Mouse (Mus musculus) stomach, embryonic 16.5 days (tissue): Measurements from ENCODE around the gene Fntb. TPM values are rescaled to one million over a fixed set of nuclear protein-coding genes. Genes with fewer than 3 reads are reported as not detected.

ENCODE experiments used
- ATAC-seq: fragments of 200-750 bp; cut with Nextera tagmentation; 2 replicates; pipeline ENCODE4 v1.8.0; 2017; ENCODE audit warnings: moderate number of reproducible peaks, moderate TSS enrichment; ENCODE audit not compliant: insufficient read depth, low FRiP score
- H3K27ac ChIP-seq: fragments of 300-500 bp; sonication (generic); 2 replicates; pipeline ENCODE4 v1.5.1; 2014; ENCODE audit warnings: low read length
- H3K27me3 ChIP-seq: fragments of 300-500 bp; sonication (generic); 2 replicates; pipeline ENCODE4 v1.6.1; 2014; ENCODE audit warnings: low read length, control low read depth, mixed read lengths; ENCODE audit not compliant: control insufficient read depth, insufficient read depth
- H3K36me3 ChIP-seq: fragments of 300-500 bp; sonication (generic); 2 replicates; pipeline ENCODE4 v1.6.1; 2014; ENCODE audit warnings: low read length; ENCODE audit not compliant: control insufficient read depth, insufficient read depth
- H3K4me1 ChIP-seq: fragments of 300-500 bp; sonication (generic); 2 replicates; pipeline ENCODE4 v1.6.1; 2014; ENCODE audit warnings: low read length, control low read depth, mixed read lengths; ENCODE audit not compliant: control insufficient read depth, insufficient read depth
- H3K4me2 ChIP-seq: fragments of 300-500 bp; sonication (generic); 2 replicates; pipeline ENCODE4 v1.6.1; 2014; ENCODE audit warnings: low read depth, low read length, mixed read lengths
- H3K4me3 ChIP-seq: fragments of 300-500 bp; sonication (generic); replicated peaks from 2 replicates; pipeline ENCODE4 v1.5.1; 2014; ENCODE audit warnings: mild to moderate bottlenecking, low read length
- H3K9ac ChIP-seq: fragments of 300-500 bp; sonication (generic); 2 replicates; pipeline ENCODE4 v1.6.1; 2014; ENCODE audit warnings: low read length
- H3K9me3 ChIP-seq: fragments of 300-500 bp; sonication (generic); replicated peaks from 2 replicates; pipeline ENCODE4 v1.6.1; 2016; ENCODE audit warnings: low read length, control low read depth; ENCODE audit not compliant: control insufficient read depth
- WGBS: fragments of 180-500 bp; shearing (Covaris S2); extraction: QIAGEN DNeasy Blood & Tissue Kit; methylation state at CpG from one replicate; pipeline ENCODE4 v1.1.7; 2014; 5-methylcytosine and 5-hydroxymethylcytosine counted together
- polyA plus RNA-seq: library from polyadenylated mRNA; unstranded; fragments of >200 nt; fragmentation: Nextera tagmentation; extraction: Ambion mirVana; gene quantifications from 2 replicates; pipeline ENCODE4 v1.2.1, GENCODE M21; 2015

Gene Fntb
- polyA plus RNA-seq, 1 experiment from 2014 or later: 34.4 TPM

DNA sequence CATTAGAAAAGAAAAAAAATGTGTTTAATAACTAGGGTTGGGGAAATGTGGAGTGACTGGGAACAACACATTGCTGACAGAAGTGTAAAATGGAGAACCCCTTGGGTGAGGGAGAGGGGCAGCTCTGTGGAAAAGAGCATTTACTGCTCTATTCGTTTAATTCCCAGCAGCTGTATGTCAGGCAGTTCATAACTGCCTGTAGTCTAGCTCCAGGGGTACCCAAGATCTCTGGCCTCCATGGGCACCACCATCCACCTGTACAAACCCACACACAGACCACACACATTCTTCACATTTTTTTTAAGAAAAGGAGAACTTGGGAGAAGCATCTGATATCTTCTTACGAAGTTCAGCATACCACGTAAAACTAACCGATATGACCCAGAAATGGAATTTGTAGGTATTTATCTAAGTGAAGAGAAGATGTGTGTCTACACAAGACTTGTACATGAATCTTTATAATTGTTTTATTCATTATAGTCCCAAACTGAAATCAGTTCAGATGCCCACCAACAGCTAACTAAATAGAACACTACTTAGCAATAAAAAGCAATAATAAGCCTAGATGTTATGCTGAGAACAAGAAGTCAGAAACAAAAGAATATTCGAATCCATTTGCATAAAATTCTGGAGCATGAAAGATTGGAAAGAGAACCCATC, 5.6 kb downstream of the Fntb start:
- no peak overlapping the region for H3K27ac ChIP-seq
- no peak overlapping the region for H3K4me3 ChIP-seq
- WGBS: 88% methylated on average over 5 of the region's 5 CpGs
- 0 out of 2 replicates have a peak, but pooled peaks cover 5% of the 10 kb centered on the region for H3K4me1 ChIP-seq
- H3K4me2 ChIP-seq: no peak overlapping the region
- no peaks in the 10 kb centered on the region for H3K27me3 ChIP-seq
- no peak for ATAC-seq
- H3K9ac ChIP-seq: no peak overlapping the region
- H3K36me3 ChIP-seq: no peaks in the 10 kb centered on the region
- no peaks in the 10 kb centered on the region for H3K9me3 ChIP-seq

DNA sequence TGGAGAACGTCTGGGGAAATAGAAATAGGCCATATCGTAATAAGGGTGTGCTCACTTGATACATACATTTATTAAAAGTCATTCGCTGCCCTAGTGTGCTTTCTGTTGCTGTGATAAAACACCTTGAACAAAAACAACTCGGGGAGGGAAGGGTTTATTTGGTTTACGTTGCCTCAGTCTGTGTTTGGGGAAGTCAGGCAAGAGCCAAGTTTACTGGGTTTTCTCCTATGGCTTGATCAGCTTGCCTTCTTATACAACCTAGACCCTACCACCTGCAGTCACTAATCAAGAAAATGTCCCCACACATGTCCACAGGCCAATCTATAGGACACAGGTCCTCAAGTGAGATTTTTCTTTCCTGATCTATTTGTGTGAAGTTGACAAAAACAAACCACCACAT, 6.2 kb downstream of the Fntb start:
- Histone ChIP-seq H3K4me2 (no peak overlapping the region), H3K9ac (no peak overlapping the region), H3K9me3 (no peaks in the 10 kb centered on the region), H3K27me3 (no peaks in the 10 kb centered on the region), H3K36me3 (no peaks in the 10 kb centered on the region), H3K27ac (no peak overlapping the region), H3K4me1 (no peaks in the 10 kb centered on the region), H3K4me3 (no peak overlapping the region)
- ATAC-seq: no peak
- 89% methylated on average over 5 of the region's 5 CpGs for WGBS

DNA sequence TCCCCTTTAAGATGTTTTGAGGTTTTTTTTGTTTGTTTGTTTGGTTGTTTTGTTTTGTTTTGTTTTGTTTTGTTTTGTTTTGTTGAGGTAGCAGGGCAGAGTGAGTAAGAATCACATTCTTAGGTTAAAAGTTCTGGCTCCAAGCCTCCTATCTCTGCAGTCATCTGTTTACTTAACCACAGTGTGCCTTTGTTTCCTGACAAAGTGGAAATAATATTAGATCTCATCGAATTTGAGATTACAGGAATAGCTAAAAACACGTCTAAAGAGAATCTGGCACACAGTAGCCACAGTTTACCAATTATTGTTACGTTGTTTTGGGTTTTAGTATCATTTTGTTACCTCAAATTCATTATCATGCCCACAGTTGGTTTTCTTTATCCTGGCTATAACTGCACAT, 9.3 kb downstream of the Fntb start:
- WGBS: 60% methylated on average over 3 of the region's 3 CpGs

GRCm38 (mm10) chr12:76775132-76775531, 9.7 kb downstream of the Fntb start:
- Histone ChIP-seq H3K36me3 (no peaks in the 10 kb centered on the region), H3K9me3 (no peaks in the 10 kb centered on the region), H3K27ac (no peak overlapping the region), H3K4me1 (no peaks in the 10 kb centered on the region), H3K9ac (no peak overlapping the region), H3K4me2 (no peak overlapping the region), H3K27me3 (no peaks in the 10 kb centered on the region), H3K4me3 (no peak overlapping the region)
- no peak for ATAC-seq
- 72% methylated on average over 4 of the region's 4 CpGs for WGBS

More for the DNA sequence above, 9.3 kb downstream of the Fntb start:
- no peak for ATAC-seq
- Histone ChIP-seq H3K4me3 (no peak overlapping the region), H3K9ac (no peak overlapping the region), H3K4me2 (no peak overlapping the region), H3K4me1 (no peaks in the 10 kb centered on the region), H3K36me3 (no peaks in the 10 kb centered on the region), H3K9me3 (no peaks in the 10 kb centered on the region), H3K27me3 (no peaks in the 10 kb centered on the region), H3K27ac (no peak overlapping the region)

- Histone ChIP-seq H3K27ac (no peak overlapping the region), H3K9me3 (no peaks in the 10 kb centered on the region), H3K4me2 (no peak overlapping the region), H3K27me3 (no peaks in the 10 kb centered on the region), H3K36me3 (no peaks in the 10 kb centered on the region), H3K9ac (no peak overlapping the region), H3K4me3 (no peak overlapping the region), H3K4me1 (no peaks in the 10 kb centered on the region)
- 66% methylated on average over 5 of the region's 5 CpGs for WGBS
- no peak for ATAC-seq
Measured at GRCm38 (mm10) chr12:76776898-76777297, 11.5 kb downstream of the Fntb start.

DNA sequence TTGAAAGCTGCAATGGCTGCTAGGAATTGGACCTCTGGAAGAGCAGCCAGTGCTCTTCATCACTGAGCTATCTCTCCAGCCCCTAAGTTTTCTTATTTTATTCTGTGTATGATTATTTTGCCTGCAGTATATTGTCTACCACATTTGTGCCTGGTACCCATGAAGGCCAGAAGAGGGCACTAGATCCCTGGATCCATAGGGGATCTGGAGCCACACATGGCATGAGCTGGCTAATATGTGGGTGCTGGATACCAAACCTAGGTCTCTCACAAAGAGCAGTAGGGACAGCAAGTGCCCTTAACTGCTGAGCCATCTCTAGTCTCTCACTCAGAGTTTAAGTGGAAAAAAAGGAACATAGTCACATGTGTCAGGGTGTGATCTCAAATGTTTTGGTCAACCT, 12.5 kb downstream of the Fntb start:
- no peaks in the 10 kb centered on the region for H3K36me3 ChIP-seq
- H3K9ac ChIP-seq: no peak overlapping the region
- H3K4me2 ChIP-seq: no peak overlapping the region
- ATAC-seq: no peak
- no peak overlapping the region for H3K27ac ChIP-seq
- H3K27me3 ChIP-seq: no peaks in the 10 kb centered on the region
- H3K4me1 ChIP-seq: no peaks in the 10 kb centered on the region
- H3K9me3 ChIP-seq: no peaks in the 10 kb centered on the region
- no peak overlapping the region for H3K4me3 ChIP-seq

DNA sequence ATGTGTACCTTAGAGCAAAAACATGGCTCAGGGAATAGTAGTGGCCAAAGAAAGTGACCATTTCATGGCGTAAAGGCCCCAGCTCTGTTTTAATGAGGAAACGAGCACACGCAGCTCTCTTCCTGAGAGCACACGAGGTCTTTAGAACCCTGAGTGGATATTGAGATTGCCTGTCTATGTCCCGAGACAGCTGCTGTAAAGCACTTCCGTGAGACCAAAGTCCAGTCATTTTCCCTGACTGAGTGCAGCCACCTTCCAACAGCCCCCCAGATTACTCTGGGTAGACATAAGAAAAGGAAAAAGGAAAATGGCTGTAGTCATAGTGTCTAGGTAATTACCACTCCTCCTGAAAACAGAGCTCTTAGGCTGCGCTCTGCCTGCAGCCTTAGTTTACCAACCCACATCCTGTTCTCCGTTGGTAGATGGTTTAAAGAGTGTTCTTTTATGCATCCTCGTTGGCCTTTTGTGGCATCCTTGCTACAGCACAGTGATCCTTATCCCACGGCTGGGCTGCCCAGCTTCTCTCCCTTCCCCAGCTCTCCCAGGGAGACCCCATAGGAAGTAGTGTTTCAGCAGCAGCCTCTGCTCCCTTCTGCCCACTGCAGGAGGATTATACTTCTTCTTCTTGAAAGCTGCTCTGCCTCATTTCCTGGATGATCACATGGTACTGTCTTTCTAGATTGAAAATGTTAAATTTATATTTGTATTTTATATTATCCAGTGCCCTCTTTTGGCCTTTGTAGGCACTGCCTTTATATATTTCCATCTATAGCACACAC, 13.1 kb downstream of the Fntb start:
- 78% methylated on average over 10 of the region's 10 CpGs for WGBS
- Histone ChIP-seq H3K4me2 (no peak overlapping the region), H3K27ac (no peak overlapping the region), H3K9ac (no peak overlapping the region), H3K27me3 (no peaks in the 10 kb centered on the region), H3K9me3 (no peaks in the 10 kb centered on the region), H3K36me3 (no peaks in the 10 kb centered on the region), H3K4me1 (no peaks in the 10 kb centered on the region), H3K4me3 (no peak overlapping the region)
- ATAC-seq: no peak

DNA sequence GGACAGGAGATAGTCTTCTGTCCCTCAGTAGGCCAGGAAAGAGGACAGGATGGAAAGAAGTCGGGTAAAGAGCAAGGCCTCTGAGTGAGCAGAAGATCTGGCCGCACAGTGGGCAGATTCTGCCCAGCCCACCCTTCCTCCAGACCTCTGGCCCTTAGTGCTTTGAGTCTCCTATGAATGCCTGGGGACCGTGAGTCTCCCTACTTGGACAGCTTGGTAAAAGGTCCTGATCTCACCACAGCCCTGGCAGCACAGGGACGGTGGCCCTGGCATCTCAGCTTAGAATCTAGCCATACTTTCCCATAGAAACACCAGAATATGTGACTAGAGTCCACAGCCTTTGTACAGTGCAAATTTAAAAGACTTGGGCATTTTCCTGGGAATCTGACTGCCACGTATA, 14.6 kb downstream of the Fntb start:
- ATAC-seq: no peak

GRCm38 (mm10) chr12:76780639-76781468, 15.5 kb downstream of the Fntb start:
- no peak for ATAC-seq
- no peak overlapping the region for H3K27ac ChIP-seq
- WGBS: 74% methylated on average over 12 of the region's 12 CpGs

More for the DNA sequence above, 14.6 kb downstream of the Fntb start:
- WGBS: 86% methylated on average over 5 of the region's 5 CpGs
- H3K4me3 ChIP-seq: no peak overlapping the region
- no peak overlapping the region for H3K27ac ChIP-seq
- no peak overlapping the region for H3K9ac ChIP-seq
- no peaks in the 10 kb centered on the region for H3K4me1 ChIP-seq
- H3K9me3 ChIP-seq: no peaks in the 10 kb centered on the region
- no peak overlapping the region for H3K4me2 ChIP-seq
- H3K36me3 ChIP-seq: no peaks in the 10 kb centered on the region
- H3K27me3 ChIP-seq: no peaks in the 10 kb centered on the region

More at GRCm38 (mm10) chr12:76780639-76781468, 15.5 kb downstream of the Fntb start:
- Histone ChIP-seq H3K9me3 (no peaks in the 10 kb centered on the region), H3K4me3 (no peak overlapping the region), H3K27me3 (no peaks in the 10 kb centered on the region), H3K4me1 (no peaks in the 10 kb centered on the region), H3K4me2 (no peak overlapping the region), H3K9ac (0 out of 2 replicates have a peak overlapping the region, but pooled peaks have one; percentile 31), H3K36me3 (no peaks in the 10 kb centered on the region)
